Mouse (Mus musculus): ENCODE results near the gene Pard3. TPM values are rescaled to one million over a fixed set of nuclear protein-coding genes. Genes with fewer than 3 reads are reported as not detected.

Gene Pard3
- total RNA-seq, 2 experiments from 2014 or later: 35.2 to 39.0 TPM

DNA sequence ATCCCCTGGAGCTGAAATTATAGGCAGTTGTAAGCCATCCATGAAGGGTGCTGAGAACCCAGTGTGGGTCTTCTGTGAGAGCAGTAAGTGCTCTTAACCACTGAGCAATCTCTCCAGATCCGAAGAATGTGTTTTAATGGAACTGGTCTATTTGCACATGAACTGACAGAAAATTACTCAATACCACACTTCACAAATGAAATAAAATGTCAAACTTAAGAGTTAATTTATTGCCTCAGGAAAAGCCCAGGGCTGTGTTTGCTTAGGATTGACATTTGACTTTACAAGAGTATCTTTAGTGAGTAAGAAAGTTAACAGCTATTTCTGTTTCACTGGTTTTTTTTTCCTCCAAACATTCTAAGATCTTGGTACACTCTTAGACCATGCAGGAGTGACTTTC, 23.7 kb downstream of the Pard3 start:
- no peak for DNase-seq

DNA sequence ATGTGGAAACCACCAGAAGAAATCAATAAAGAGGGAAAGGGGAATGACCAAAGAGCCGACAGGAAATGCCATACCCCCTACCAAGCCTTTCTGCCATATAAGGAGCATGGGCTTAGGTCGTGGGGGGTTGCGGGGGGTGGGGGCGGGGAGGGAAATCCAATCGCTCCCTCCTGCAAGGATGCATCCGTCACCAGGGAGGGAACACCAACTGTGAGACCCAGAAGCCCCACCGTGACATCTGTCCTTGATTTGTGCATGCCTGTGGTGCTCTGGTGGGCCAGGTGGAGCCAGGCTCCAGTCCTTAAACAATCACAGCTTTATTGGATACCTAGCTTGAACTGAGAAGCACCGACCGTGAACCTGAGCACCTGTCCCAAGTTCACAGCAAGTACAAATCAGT, 24.7 kb downstream of the Pard3 start:
- DNase-seq: no peak

DNA sequence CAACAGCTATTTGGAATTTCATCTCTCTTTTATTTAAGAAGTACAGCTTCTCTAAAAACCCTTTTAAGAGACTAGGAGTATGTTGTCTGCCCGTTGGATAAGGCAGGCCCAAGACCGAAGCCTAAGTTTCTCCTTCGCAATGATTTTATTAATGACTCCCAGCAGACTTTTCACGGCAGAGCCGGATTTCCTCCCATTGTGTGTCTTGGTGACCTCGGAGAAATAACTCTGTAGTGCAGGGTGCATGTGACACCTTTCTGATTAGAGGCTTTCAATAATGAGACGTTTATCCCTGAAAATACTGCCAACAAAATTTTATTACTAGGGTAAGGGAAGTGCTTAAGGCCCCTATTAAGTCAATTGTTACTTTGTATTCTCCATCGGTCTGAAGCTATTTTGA, 25.3 kb downstream of the Pard3 start:
- no peak for DNase-seq

DNA sequence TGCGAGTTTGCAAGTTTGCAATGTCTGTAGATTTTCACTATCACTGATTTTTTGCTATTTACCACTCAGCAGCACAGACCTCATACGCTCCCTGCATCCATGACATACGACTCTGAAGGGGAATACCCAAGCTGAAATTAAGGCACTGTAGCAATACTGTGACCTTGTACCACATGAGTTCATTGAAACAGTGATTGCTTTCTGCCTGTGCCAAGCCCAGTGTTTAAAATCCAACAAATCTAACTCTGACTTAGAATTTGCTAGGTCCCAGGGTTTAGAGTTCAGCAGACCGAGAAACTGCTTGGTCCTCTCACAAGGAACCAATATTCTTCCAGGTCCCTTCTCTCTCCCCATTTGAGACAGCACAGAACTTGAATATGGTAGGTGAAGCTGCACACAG, 26.7 kb downstream of the Pard3 start:
- peak; percentile 21 for DNase-seq

DNA sequence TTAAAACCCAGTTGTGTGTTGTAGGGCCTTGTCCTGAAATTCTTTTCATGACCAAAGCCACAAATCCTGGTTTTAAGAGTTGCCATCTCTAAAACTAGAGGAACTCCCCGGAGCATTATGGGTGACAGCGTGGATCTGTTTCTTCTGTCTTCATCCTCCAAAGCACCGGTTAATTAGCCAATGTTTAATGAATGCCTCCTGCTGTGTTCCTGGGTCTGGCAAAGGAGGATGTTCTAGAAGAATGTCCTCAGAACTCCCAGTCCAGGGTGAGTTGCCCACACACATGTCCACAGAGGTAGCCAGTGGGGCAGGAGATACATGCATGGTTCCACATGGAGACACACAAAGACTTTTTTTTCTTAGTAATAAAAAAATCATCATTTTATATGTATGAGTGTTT, 28.2 kb downstream of the Pard3 start:
- no peak for DNase-seq

DNA sequence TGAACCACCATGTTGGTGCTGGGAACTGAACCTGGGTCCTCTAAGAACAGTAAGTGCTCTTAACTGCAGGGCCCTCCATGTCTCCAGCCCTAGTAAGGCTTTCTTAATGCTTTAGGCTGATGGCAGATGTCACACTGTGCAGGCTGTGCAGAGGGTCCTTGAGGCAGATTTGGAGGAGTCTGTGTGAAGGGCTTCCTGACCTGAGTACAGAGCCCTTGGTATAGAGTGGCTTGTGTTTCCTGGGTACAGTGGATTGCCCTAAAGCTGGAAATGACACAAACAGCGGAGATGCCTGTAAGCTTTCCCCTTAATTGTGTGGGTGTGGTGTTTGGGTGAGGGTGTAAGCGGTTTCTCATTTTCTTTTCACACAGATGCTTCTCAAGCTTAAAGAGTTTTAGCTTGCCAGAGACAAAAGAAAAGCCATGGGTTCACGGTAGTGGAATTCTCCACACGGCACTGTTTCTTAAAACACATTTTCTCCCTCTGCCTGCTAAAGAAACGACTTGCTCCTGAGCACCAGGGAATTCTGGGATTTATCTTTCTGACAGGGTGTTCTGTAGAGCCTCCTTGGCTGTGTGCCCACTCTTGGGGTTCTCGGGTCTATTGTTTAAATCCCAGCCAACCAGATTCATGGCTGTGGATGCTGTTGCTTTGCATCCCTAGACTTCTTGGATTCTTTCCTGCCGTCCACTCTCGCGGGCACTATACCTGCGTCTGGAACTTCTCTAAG, 28.9 kb downstream of the Pard3 start:
- no peak for DNase-seq

DNA sequence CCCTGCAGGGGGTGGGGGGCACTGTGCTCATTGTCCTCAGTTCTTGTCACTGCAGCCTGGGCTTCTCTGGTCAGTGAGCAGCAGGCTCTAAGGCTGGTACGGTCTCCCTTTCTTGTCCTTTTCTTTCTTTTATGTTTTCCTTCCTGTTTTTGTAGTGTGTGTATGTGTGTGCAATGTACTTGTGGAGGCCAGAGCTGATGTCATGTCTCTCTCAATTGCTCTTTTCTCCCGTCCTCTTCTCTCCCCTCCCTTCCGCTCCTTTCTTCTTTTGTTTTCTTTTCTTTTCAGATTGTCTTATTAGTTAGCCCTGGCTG, 29.4 kb downstream of the Pard3 start:
- DNase-seq: no peak

DNA sequence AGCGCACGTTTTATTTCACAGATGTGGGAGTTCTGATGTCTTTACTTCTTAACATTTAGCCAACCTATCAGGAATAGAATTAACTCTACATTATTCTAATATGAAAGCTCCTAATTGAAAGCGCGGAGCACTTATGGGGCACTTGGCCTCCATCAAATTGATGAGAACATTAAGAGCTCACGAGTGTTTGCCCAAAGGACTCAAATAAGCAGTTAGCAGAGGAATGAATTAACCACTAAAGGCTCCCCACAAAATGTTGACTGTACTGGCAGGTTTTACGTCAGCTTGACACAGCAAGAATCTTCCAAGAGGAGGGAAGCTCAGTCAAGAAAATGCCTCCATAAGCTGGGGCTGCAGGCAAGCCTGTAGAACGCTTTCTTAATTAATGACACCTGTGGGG, 32.1 kb downstream of the Pard3 start:
- no peak for DNase-seq

DNA sequence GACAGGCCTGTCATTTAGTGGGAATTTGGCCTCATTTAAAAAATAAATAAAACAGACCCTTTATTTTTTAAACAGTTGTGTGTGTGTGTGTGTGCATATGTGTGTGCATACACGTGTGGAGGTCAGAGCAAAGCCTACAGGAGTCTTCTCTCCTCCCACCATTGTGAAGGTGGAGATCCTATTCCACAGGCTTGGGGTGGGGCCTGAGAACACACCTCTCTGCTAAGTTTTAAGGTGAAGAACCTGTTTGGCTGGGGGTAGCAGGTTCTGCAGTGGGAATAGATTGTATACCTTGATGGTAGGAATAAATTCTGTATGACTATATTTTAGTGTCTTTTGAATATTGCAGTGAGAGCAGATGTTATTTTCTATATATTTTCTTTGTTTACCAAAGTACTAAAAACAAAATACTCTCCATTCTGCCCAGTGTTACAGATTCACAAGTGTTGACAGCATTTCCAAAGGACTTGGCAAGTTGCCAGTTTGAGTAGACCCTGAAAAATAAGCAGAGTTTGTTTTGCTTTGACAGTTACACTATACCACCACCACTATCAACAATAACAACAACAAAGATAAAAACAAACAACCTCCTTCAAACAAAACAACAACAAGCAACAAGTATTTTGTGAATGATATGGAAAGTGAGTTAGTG, 35.9 kb downstream of the Pard3 start:
- DNase-seq: no peak

DNA sequence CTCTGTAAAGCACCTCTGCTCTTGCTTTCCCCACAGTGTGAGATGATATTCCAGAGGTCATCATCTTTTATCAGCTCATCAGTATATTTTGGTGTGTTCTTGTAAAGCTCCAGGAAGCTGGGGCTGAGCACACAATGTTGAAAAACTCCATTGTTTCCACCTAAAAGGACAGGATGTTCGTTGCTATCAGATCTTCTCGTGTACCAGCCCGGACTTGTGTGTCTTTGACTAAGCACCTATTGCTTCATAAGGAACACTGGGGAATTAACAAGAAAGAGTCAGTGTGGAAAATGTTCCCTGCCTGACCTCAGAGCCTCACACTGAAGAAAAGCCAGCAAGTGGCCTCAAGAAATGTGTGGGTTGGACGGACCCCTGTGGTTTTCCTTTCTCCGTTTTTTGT, 39.6 kb downstream of the Pard3 start:
- DNase-seq: no peak

DNA sequence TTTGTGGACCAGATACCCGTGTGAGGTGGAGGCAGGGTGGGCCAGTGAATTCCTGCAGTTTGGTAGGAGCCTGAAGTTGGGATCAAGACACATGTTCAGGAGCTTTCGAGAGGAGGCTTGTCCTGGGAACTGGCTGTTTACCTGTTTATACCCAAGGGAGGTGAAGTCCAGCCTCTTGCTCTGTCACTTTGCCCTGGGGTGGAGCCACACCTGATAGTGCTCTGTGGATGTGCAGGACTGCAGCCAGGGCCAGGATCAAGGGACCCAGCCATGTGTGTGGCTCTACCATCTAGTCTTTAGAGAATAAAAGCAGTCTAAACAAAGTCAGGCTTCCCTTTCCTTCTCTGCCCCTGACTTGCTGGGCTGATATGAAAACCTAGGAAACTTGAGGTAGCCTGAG, 40.9 kb downstream of the Pard3 start:
- DNase-seq: no peak

DNA sequence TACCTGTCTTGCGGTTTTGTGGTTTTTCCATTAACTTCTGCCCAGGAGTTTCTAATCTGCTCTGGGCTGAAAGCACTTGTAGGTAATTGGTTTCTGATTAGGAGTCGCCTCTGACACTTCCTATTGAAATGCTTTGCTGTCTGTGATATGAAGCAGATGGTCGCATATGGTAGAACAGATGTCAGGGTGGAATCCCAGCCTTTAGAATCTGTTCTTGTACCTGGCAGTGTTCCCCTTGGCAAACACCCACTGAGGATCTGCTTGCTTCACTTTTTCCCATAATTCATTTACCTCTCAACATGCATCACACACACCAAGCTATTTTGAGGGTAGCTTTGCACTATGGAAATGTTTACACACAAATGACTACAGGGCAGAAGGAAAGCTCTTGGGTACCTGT, 44.2 kb downstream of the Pard3 start:
- DNase-seq: no peak

DNA sequence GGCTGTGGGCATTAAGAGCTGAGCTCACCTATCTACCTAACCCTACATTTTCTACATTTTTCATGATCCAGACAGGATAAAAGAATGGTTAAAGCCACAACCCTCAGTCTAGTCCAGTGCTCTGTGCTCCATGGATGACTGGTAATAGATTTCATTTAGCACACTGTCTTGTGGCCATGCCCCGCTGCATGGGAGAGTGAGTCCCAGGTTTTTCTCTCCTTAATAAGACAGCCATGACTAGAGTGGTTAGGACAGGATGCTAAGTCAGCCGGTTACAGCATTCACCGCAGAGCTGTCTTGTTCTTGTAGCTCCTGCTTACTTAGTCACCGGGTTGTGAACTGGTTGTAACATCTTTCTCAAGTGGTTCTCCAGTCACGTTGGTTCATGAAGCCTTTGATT, 49.5 kb downstream of the Pard3 start:
- no peak for DNase-seq

DNA sequence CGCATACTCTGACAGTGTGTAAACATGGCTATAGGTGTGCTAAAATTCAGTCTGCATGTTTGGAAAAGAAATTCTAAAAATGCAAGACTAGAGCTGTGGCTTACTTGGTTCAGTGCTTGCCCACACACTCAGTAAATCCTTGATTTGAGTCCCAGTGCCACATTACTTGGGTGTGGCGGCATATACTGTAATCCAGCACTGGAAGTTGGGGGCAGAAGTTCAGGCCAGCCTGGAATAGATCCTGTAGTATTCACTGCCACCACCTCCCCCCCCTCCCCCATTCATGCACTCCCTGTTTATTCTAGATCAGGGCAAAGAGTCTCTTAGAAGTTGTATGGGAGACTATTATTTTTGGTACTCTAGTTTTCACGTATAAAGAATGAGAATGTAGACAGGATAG, 52.1 kb downstream of the Pard3 start:
- no peak for DNase-seq

DNA sequence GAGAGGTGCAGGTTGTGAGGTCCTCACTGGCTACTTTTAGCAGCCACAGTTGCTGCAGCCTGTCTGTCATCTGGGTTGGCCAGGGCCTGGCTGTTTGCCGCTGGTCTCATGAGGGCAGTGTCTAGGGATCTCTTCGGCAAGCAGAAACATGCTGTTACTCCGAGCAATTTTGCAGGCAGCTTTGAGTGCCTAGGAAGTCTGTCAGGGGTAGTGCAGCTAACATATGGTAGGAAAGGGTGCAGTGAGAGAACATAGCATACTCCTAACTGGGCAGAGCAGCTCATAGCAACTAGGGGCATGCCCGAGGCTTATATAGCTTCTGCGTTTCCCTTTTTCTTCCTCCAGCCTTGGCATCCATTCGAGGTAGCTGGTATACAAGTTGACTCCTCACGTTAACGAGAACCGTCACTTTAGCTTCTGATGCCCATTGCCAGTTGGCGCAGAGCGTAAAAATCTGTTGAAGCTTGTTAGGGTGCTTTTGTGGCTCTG, 54.7 kb downstream of the Pard3 start:
- peak; percentile 55 for DNase-seq

DNA sequence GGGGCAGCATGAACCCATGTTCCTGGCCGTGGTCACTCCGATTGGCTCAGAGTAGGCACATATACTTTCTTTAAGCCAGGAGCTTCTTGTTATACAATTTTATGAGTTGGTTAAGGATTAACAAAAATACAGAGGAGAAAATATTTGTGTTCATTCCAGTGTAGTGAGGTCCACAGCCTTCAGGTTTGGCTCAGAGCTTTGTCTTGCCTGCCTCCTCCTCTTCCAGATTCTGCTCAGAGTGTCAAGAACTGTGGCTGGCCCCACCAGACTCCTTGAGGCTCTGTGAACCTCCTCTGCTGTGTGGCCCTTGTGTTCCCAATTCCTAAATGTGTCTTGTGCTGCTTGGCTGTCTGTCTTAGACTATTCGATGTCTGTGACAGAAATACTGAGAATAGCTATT, 59.7 kb downstream of the Pard3 start:
- DNase-seq: no peak

DNA sequence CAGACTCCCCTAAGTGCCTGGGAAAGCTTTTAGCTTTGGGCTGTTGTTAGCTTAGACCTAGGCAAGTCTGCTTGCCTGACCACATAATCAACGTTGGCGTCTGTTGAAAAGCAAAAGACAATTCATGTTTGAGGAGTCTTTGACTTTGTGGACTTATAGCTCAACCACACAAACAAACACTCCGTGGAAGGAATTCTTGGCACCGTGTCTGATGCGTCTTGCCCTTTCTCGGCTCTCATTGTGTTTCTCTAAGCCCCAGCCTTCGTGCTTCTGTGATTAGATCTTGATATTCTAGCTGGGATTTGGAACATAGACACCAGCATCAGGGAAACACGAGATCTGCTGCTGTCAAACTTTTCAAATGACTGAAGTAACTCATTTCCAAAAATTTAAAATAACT, 61.1 kb downstream of the Pard3 start:
- no peak for DNase-seq

DNA sequence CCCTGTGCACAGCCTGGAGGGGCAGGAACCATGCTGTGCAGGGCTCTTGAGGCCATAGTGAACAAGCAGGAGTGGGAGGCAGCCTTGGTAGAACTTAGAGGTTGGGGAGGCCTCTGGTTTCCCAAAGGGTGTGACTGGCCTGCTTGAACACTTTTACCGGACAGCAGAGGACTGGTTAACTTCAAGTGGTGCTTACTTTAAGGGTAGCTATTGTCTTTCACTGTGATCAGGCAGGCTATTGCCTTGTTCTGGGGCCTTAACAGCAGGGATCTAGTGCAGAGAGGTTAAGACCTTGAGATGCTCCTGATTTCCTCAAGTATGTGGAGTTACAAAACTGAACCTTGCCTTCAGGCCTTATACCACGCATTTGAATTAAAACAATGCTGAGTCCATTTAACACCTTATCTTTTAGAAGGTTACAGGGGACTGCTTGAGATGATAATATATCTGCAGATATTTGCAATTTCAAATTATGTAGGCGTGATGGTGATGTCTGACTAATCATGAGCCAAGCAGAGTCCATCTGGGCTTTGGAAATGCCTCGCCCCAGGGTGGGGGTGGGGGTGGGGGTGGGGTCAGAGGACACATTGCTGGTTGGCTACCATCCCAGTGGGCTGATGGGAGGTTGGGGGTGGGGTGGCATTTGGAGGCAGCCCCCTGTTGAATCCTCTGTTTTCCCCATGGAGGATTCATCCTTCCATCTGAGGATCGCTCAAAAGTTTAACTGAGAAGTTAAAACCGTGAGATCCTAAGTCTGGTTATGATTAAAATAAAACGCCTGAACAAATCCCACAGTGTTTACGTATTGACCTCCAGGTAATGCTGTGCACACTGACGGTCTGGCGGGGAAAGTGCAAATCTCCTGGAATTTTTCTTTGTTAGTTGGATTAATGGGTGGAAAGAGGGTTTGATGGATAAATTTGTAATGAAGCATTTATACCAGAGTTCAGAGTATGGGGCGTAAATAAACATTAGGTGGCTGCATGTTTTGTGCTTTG, 62.3 kb downstream of the Pard3 start:
- DNase-seq: no peak

DNA sequence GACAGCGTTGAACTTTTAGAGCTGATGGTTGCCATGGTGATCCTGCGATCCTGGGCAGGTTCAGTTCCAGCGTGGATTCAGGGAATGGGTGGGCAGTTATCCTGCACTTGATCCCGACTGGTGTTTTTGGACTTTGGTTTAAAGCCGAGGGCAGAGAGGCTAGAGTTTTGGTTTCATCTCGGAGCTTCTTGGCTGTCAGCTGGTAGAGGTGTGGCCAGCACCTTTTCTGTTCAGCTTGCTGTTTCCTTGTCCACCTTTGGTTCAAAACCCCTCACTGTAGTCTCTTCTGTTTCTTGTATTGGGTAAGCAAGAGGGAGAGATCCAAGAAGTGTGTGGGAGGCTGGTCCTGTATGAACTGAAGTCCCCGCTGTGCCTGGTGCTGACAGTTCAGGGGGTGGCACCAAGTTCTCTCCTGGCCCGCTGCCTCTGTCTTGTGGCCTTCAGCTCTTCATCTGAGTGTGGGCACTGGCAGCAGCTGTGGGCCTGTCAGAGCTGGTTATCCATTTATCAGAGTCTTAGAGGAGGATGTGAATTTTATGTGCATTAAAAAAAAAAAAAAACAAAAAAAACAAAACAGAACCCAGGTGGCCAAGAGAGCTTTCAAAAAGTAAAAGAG, 65.2 kb downstream of the Pard3 start:
- peak; percentile 59 for DNase-seq

DNA sequence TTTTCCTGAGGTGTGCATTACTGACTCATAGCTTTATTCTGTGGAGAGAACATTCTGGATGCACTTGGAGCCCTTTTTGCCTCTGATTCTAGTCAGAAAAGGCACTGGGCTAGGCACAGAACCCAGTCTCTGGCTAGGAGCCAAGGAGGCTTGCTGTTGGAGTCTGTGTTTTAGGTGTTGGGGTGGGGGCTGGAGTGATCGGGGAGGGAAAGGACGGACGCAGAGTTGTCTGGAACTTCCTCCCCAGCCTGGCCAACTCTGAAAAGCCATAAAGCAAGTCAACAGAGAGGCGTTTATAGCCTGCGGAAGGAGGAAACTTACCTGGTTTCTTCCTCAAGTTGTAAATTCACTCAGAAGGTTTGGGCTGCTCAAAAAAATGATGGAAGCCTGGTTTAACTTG, 70.6 kb downstream of the Pard3 start:
- no peak for DNase-seq

DNA sequence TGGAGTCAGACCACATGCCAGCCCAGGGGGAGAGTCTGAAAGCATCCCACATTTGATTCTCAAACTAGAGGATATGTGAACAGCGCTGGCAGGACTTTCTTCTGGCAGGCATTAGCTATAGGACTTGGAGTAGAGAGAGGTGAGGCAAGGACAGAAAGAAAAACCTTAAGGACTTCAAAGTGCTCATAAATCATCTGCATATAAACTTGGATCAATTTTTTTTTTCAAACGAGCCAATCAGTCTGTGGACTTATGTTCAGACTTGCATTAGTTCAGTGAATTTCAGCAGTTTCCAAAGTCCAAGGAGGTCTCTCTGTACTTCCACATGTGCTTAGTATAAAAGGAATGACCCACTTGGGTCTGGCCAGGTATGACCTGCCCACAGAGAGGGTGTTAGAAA, 72.5 kb downstream of the Pard3 start:
- DNase-seq: no peak

DNA sequence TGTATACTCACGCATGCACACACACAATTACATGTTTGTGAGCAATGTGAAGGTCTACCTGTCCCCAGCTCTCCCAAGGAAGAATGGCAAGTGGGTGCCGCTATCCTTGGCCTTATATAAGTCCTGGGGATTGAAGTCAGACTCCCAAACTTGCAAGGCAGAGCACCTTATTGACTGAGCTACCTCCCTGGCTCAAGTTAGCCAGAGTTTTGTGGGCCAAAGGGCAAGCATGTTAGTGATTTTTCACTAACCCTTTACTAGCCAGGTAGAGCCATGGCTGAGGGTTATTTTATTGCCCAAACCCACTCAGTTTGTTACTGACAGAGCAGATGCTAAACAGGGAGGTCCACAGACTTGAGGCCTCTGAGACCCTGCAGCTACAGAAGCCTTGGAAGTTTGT, 73.1 kb downstream of the Pard3 start:
- DNase-seq: no peak

DNA sequence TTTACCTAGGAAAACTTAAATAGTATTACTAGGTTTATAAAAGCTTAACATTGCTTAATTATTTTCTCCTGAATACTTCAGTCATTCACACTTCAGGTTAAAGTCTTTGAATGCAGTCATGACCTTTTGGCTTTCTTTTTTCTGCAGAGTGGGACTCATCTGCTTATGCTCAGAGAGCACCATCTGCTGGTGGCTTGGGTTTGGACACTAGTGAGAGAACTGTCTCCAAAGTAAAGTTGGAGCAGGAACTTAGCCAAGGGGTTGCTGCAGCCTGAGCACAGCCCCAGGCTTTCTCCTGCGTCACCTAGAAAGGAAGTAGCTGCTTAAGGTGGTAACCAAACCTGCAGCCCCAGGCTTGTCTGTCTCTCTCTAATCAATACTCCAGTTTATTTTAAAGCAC, 75.5 kb downstream of the Pard3 start:
- peak; percentile 86 for DNase-seq
